Mouse (Mus musculus) hindbrain, postnatal 0 days (tissue): ENCODE measurements around the gene Gm5294. TPM values are rescaled to one million over a fixed set of nuclear protein-coding genes. Genes with fewer than 3 reads are reported as not detected.

Experiments used
- ATAC-seq: fragments of 200-750 bp; cut with Nextera tagmentation; 2 replicates; pipeline ENCODE4 v1.8.0; 2017; ENCODE audit warnings: mild to moderate bottlenecking, moderate TSS enrichment, moderate library complexity
- DNase-seq: peaks from one replicate; pipeline ENCODE4 v3.0.0-alpha.2; 2015; ENCODE audit warnings: low spot score
- H3K27ac ChIP-seq: fragments of 300-500 bp; sonication (generic); 2 replicates; pipeline ENCODE4 v1.5.1; 2014; ENCODE audit warnings: mild to moderate bottlenecking
- H3K27me3 ChIP-seq: fragments of 300-500 bp; sonication (generic); 2 replicates; pipeline ENCODE4 v1.6.1; 2014; ENCODE audit warnings: low read length, mixed read lengths; ENCODE audit not compliant: insufficient read depth
- H3K36me3 ChIP-seq: fragments of 300-500 bp; sonication (generic); 2 replicates; pipeline ENCODE4 v1.6.1; 2014; ENCODE audit warnings: low read length, mixed read lengths; ENCODE audit not compliant: insufficient read depth
- H3K4me1 ChIP-seq: fragments of 300-500 bp; sonication (generic); 2 replicates; pipeline ENCODE4 v1.6.1; 2014; ENCODE audit warnings: antibody characterized with exemption, low read length, mixed read lengths; ENCODE audit not compliant: insufficient read depth
- H3K4me2 ChIP-seq: fragments of 300-500 bp; sonication (generic); 2 replicates; pipeline ENCODE4 v1.6.1; 2014; ENCODE audit warnings: low read depth, mild to moderate bottlenecking, low read length, moderate library complexity, mixed read lengths
- H3K4me3 ChIP-seq: fragments of 300-500 bp; sonication (generic); 2 replicates; pipeline ENCODE4 v1.5.1; 2014; ENCODE audit warnings: low read length
- H3K9ac ChIP-seq: fragments of 300-500 bp; sonication (generic); replicated peaks from 2 replicates; pipeline ENCODE4 v1.6.1; 2014; ENCODE audit warnings: mild to moderate bottlenecking, low read length, moderate library complexity, mixed read lengths
- H3K9me3 ChIP-seq: fragments of 300-500 bp; sonication (generic); 2 replicates; pipeline ENCODE4 v1.6.1; 2016; ENCODE audit warnings: low read length, mixed read lengths
- CTCF ChIP-seq: IDR thresholded peaks from 2 replicates; pipeline ENCODE4 v1.5.1; 2016; ENCODE audit warnings: antibody characterized with exemption, control low read depth, low read depth
- WGBS: fragments of 180-500 bp; shearing (Covaris S2); extraction: QIAGEN DNeasy Blood & Tissue Kit; methylation state at CpG from one replicate; pipeline ENCODE4 v1.1.7; 2014; 5-methylcytosine and 5-hydroxymethylcytosine counted together
- polyA plus RNA-seq: library from polyadenylated mRNA; unstranded; fragments of >200 nt; fragmentation: Nextera tagmentation; extraction: Ambion mirVana; gene quantifications from 2 replicates; pipeline ENCODE4 v1.2.1, GENCODE M21; 2015
- total RNA-seq: library from RNA; depleted of rRNA; stranded (reverse); fragments of >200 nt; gene quantifications from 2 replicates; pipeline ENCODE4 v1.2.3, GENCODE M21; 2014

The Gm5294 gene
- total and polyA plus RNA-seq, 2 experiments from 2014 or later = 0.48 TPM; not detected in 1

- WGBS = 90% methylated on average over 6 of the region's 6 CpGs
- Histone ChIP-seq H3K27ac (no peak overlapping the region), H3K27me3 (no peaks in the 10 kb centered on the region), H3K9me3 (no peaks in the 10 kb centered on the region), H3K36me3 (peaks cover 36% of the 10 kb centered on the region; the same call in 1 of the 2 replicates), H3K4me1 (no peaks in the 10 kb centered on the region), H3K9ac (no peak overlapping the region), H3K4me3 (no peak overlapping the region), H3K4me2 (no peak overlapping the region)
- DNase-seq (no peak), ATAC-seq (no peak)
- no peak for TF ChIP-seq CTCF
Measured at GRCm38 (mm10) chr5:138809767-138810166, 10.1 kb upstream of the Gm5294 start.

- Histone ChIP-seq H3K9ac (0 out of 2 replicates have a peak overlapping the region, but pooled peaks have one; percentile 17), H3K4me3 (peak overlapping the region; percentile 30), H3K27me3 (peaks cover 40% of the 10 kb centered on the region), H3K4me1 (no peaks in the 10 kb centered on the region), H3K36me3 (no peaks in the 10 kb centered on the region), H3K27ac (no peak overlapping the region), H3K9me3 (no peaks in the 10 kb centered on the region), H3K4me2 (peak overlapping the region; percentile 54)
- ATAC-seq = peak; percentile 52; the same call in 1 of the 2 replicates
- no peak for TF ChIP-seq CTCF
- DNase-seq = peak; percentile 19
- WGBS = 4% methylated on average over 39 of the region's 39 CpGs
Measured at GRCm38 (mm10) chr5:138820717-138821332, 945 bp downstream of the Gm5294 start.

- Histone ChIP-seq H3K4me1 (no peaks in the 10 kb centered on the region), H3K4me3 (no peak overlapping the region), H3K4me2 (no peak overlapping the region), H3K9ac (no peak overlapping the region), H3K36me3 (no peaks in the 10 kb centered on the region), H3K27ac (no peak overlapping the region), H3K27me3 (peaks cover 26% of the 10 kb centered on the region), H3K9me3 (no peaks in the 10 kb centered on the region)
- DNase-seq (no peak), ATAC-seq (no peak)
- WGBS = 72% methylated on average over 3 of the region's 3 CpGs
- no peak for TF ChIP-seq CTCF
Measured at GRCm38 (mm10) chr5:138825090-138825489, 5.2 kb downstream of the Gm5294 start.

GRCm38 (mm10) chr5:138833406-138833805 is 13.5 kb downstream of the Gm5294 start:
- H3K36me3 ChIP-seq = no peaks in the 10 kb centered on the region
- ATAC-seq = no peak
- peak; percentile 46 for DNase-seq
- H3K9me3 ChIP-seq = no peaks in the 10 kb centered on the region
- no peak for TF ChIP-seq CTCF
- H3K27me3 ChIP-seq = no peaks in the 10 kb centered on the region
- no peak overlapping the region for H3K9ac ChIP-seq
- no peak overlapping the region for H3K4me3 ChIP-seq
- H3K4me2 ChIP-seq = no peak overlapping the region
- H3K27ac ChIP-seq = no peak overlapping the region
- H3K4me1 ChIP-seq = peaks cover 6% of the 10 kb centered on the region; the same call in 1 of the 2 replicates
- 26% methylated on average over 6 of the region's 6 CpGs for WGBS

GRCm38 (mm10) chr5:138834910-138835309 is 15.0 kb downstream of the Gm5294 start:
- no peak overlapping the region for H3K4me2 ChIP-seq
- H3K4me1 ChIP-seq = peaks cover 6% of the 10 kb centered on the region; the same call in 1 of the 2 replicates
- no peak for TF ChIP-seq CTCF
- H3K27ac ChIP-seq = no peak overlapping the region
- H3K4me3 ChIP-seq = no peak overlapping the region
- H3K9ac ChIP-seq = no peak overlapping the region
- 75% methylated on average over 3 of the region's 3 CpGs for WGBS
- no peaks in the 10 kb centered on the region for H3K36me3 ChIP-seq
- H3K9me3 ChIP-seq = no peaks in the 10 kb centered on the region
- no peaks in the 10 kb centered on the region for H3K27me3 ChIP-seq
- DNase-seq (no peak), ATAC-seq (no peak)

GRCm38 (mm10) chr5:138840981-138841380 is 21.1 kb downstream of the Gm5294 start:
- Histone ChIP-seq H3K9ac (no peak overlapping the region), H3K4me3 (no peak overlapping the region), H3K27me3 (no peaks in the 10 kb centered on the region), H3K36me3 (no peaks in the 10 kb centered on the region), H3K9me3 (no peaks in the 10 kb centered on the region), H3K27ac (no peak overlapping the region), H3K4me1 (no peaks in the 10 kb centered on the region), H3K4me2 (no peak overlapping the region)
- no peak for TF ChIP-seq CTCF
- DNase-seq (no peak), ATAC-seq (no peak)
- WGBS = 95% methylated on average over 4 of the region's 4 CpGs

GRCm38 (mm10) chr5:138843168-138843824 is 23.4 kb downstream of the Gm5294 start:
- no peak for ATAC-seq
- Histone ChIP-seq H3K4me3 (no peak overlapping the region), H3K9me3 (no peaks in the 10 kb centered on the region), H3K27me3 (no peaks in the 10 kb centered on the region), H3K4me1 (no peaks in the 10 kb centered on the region), H3K4me2 (no peak overlapping the region), H3K9ac (no peak overlapping the region), H3K27ac (no peak overlapping the region), H3K36me3 (no peaks in the 10 kb centered on the region)
- no peak for TF ChIP-seq CTCF
- DNase-seq = no peak
- WGBS = 68% methylated on average over 9 of the region's 9 CpGs
